Mouse (Mus musculus): ENCODE measurements around the gene Utrn.

Gene Utrn

DNA sequence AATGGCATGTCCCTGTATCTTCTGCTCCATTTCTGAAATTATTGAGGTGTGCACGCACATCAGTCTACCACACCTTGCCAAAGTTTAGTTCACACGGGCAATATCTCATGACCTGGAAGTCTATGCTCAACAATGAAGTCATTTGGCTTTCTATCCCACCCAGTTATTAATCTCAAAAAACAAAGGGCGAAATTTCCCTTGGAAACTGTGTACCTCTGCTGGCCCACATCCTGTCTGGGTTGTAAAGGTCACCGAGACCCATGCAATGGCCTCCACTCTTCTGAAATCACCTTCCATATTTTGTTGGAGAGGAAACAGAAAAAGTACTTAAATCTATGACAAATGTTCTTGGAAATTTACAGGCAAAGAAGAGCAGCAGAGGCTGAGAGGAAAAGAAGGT lies 70.9 kb downstream of the Utrn start:
- DNase-seq (ENCODE audit: low read depth): no peak

GRCm38 (mm10) chr10:12796510-12796840 lies 72.7 kb downstream of the Utrn start:
- no peak for DNase-seq (ENCODE audit: low read depth)

- no peak for DNase-seq (ENCODE audit: low read depth)
Measured at GRCm38 (mm10) chr10:12795796-12796509, 73.2 kb downstream of the Utrn start.

DNA sequence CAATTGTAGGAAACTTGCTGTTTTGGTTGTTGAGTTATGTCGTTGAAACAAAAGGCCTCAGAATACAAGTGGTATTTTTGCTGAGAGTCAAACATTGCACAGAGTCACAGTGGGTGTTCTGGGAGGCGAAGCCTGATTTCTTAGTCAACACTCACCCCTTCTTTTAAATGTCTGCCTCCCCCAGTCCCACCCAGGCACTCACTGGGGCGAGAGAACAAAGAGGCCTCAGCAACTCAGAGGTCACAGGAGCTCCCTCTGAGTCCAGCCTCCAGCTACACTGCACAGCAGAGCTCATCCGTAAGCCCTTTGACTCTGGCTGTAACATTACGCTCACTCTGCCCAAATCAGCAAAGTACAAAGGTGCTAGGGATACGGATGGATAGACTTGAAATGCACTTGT lies 77.1 kb downstream of the Utrn start:
- no peak for DNase-seq (ENCODE audit: low read depth)

- DNase-seq (ENCODE audit: low read depth): peak; percentile 25
Measured at GRCm38 (mm10) chr10:12790881-12791280, 78.3 kb downstream of the Utrn start.

- no peak for DNase-seq (ENCODE audit: low read depth)
Measured at GRCm38 (mm10) chr10:12788529-12788928, 80.6 kb downstream of the Utrn start.

DNA sequence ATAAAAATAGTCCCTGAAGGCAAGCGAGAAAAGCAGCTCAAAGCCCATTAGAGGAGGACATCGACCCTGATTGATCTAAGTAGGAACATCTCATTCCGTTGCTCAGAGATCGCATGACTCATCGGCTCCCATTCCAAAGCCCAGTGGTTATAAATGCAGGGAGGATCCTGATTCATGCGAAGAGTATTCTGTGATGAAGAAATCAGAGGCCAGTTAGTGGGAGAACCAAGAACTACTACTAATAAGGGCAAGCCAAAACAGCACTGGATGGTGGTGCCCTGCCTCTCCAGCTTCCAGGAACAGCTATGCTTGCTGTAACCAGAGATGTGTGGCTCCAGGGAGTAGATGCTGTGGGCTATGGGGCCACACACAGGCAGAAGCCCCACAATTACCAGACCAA lies 81.2 kb downstream of the Utrn start:
- DNase-seq (ENCODE audit: low read depth): no peak

DNA sequence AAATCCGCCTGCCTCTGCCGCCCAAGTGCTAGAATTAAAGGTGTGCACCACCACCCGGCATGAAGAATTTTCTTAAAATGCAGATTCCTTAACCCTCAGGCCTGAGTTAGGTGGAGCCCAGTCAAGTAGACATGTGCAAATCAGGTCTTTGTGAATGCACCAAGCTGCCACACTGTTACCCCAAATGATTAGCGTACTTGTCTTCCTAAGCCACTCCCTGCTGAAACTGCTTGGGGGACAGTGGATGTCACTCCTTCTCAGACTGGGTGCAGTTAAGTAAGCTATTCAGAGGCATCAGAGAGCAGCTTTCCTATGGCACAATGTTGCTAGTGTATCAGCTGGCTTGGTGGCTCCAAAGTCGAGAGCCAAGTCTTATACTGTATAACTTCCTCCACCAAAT lies 83.9 kb downstream of the Utrn start:
- no peak for DNase-seq (ENCODE audit: low read depth)

- DNase-seq (ENCODE audit: low read depth): no peak
Measured at GRCm38 (mm10) chr10:12781381-12781907, 87.7 kb downstream of the Utrn start.

- no peak for DNase-seq (ENCODE audit: low read depth)
Measured at GRCm38 (mm10) chr10:12773178-12773577, 96.0 kb downstream of the Utrn start.

- no peak for DNase-seq (ENCODE audit: low read depth)
Measured at GRCm38 (mm10) chr10:12771511-12771910, 97.7 kb downstream of the Utrn start.

DNA sequence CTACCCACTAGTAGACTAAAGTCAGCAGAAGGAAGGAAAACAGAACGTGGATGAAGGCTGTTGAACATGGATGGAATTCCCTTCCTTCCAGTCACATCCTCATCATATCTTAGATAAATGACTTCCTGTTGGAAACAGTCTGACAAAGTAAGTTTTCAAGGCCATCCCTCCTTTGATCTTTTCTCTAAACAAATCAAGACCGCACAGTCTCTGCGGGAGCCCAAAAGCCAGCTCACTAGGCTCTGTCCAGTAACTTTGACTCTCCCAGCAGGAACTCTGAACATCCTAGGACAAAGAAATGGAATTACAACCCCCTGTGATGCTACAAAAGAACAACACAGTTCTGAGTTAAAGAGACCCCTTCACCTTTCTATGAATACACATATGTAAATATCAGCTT lies 106.5 kb downstream of the Utrn start:
- DNase-seq (ENCODE audit: low read depth): no peak

- DNase-seq (ENCODE audit: low read depth): no peak
Measured at GRCm38 (mm10) chr10:12758702-12758988, 110.5 kb downstream of the Utrn start.

- DNase-seq (ENCODE audit: low read depth): no peak
Measured at GRCm38 (mm10) chr10:12757943-12758701, 111.0 kb downstream of the Utrn start.

GRCm38 (mm10) chr10:12756692-12757091 lies 112.5 kb downstream of the Utrn start:
- peak; percentile 62 for DNase-seq (ENCODE audit: low read depth)

- peak; percentile 76 for DNase-seq (ENCODE audit: low read depth)
Measured at GRCm38 (mm10) chr10:12754911-12755310, 114.3 kb downstream of the Utrn start.

DNA sequence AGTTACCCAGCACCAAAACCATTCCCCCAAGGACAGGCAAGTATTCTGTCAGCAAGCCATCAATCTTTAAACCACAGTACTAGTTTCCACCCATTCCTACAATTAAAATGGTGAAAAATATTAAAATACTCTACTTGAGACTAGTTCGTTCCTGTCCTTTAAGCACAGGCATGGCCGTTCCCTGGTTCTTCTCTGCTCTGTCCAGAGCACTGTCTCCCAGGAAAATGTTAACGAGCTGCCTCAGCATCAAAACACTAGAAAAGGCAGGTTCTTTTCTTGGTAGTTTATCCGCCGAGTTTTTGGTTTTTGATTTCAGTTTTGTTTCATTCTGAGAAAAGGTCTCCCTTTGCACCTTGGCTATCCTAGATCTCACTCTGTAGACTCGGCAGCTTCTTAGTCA lies 115.0 kb downstream of the Utrn start:
- DNase-seq (ENCODE audit: low read depth): no peak

DNA sequence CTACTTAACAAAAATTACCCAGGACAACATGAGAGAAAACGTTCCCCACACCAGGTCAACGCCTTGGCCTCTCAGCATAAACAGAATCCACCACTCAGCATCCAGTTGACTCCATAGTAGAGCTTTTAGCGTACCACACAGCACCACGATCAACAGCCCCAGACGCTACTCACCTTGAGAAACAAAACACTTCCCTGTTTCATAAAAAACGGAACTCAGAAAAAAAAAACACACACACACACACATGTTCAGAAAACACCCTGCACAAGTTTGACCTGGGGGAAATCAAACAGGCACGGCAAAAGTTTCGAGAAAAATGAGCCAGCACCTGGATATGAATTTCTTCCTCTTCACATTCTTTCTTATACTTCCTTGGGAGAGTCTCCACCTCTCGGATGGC lies 125.4 kb downstream of the Utrn start:
- no peak for DNase-seq (ENCODE audit: low read depth)

- DNase-seq (ENCODE audit: low read depth): no peak
Measured at GRCm38 (mm10) chr10:12739302-12739987, 129.7 kb downstream of the Utrn start.

- DNase-seq (ENCODE audit: low read depth): no peak
Measured at GRCm38 (mm10) chr10:12737926-12738325, 131.2 kb downstream of the Utrn start.

- no peak for DNase-seq (ENCODE audit: low read depth)
Measured at GRCm38 (mm10) chr10:12736861-12737835, 132.0 kb downstream of the Utrn start.

DNA sequence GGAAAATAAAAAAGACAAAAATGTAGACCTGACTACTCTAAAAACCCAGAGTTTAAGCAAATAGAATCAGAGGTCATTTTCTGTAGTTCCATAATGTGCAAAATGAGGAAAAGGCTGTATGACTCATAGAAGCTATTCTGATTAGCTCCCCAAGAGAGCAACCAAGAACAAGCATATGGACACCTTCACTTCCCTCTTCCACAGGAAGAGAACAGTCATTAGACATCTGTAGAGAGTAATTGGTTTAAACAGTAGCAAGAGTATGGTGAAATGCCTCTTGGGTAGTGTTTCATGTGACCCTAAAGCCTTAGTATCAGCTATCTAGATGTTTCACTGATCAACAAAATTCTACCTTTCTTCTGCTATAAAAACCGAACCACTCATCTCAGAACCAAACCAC lies 133.5 kb downstream of the Utrn start:
- peak; percentile 75 for DNase-seq (ENCODE audit: low read depth)

Measured in 416B (cell line).